Mouse (Mus musculus): ENCODE results near the gene Inpp5e.
A peak's percentile ranks its signal among the peaks of the same experiment; 100 is the strongest.
"Not testable (repeated sequence)": the region's sequence is repeated elsewhere in the genome, so short reads cannot be mapped to it uniquely, and the experiment has no call there.

The Inpp5e gene

GRCm38 (mm10) chr2:26418120-26418519 is 9.1 kb upstream of the Inpp5e start:
- DNase-seq (ENCODE audit: low read depth) = peak; percentile 67

- no peak for DNase-seq (ENCODE audit: low read depth)
Measured at GRCm38 (mm10) chr2:26417066-26417465, 8.1 kb upstream of the Inpp5e start.

- peak; percentile 79 for DNase-seq (ENCODE audit: low read depth)
Measured at GRCm38 (mm10) chr2:26410931-26411411, 2.0 kb upstream of the Inpp5e start.

GRCm38 (mm10) chr2:26410091-26410490 is 1.1 kb upstream of the Inpp5e start:
- DNase-seq (ENCODE audit: low read depth) = no peak

GRCm38 (mm10) chr2:26409362-26409761 is 359 bp upstream of the Inpp5e start:
- no peak for DNase-seq (ENCODE audit: low read depth)

- DNase-seq (ENCODE audit: low read depth) = no peak
Measured at GRCm38 (mm10) chr2:26403306-26403705, 5.7 kb downstream of the Inpp5e start.

GRCm38 (mm10) chr2:26402265-26402664 is 6.7 kb downstream of the Inpp5e start:
- no peak for DNase-seq (ENCODE audit: low read depth)

GRCm38 (mm10) chr2:26401023-26401422 is 8.0 kb downstream of the Inpp5e start:
- DNase-seq (ENCODE audit: low read depth) = no peak

- DNase-seq (ENCODE audit: low read depth) = no peak
Measured at GRCm38 (mm10) chr2:26400296-26400695, 8.7 kb downstream of the Inpp5e start.

- DNase-seq (ENCODE audit: low read depth) = no peak
Measured at GRCm38 (mm10) chr2:26399647-26400046, 9.4 kb downstream of the Inpp5e start.

GRCm38 (mm10) chr2:26398978-26399377 is 10.0 kb downstream of the Inpp5e start:
- DNase-seq (ENCODE audit: low read depth) = no peak

- no peak for DNase-seq (ENCODE audit: low read depth)
Measured at GRCm38 (mm10) chr2:26391617-26392016, 17.4 kb downstream of the Inpp5e start.

- no peak for DNase-seq (ENCODE audit: low read depth)
Measured at GRCm38 (mm10) chr2:26390954-26391353, 18.0 kb downstream of the Inpp5e start.

GRCm38 (mm10) chr2:26389154-26389690 is 19.8 kb downstream of the Inpp5e start, which contains the start of the genes Entr1 and Pmpca:
Entr1 (minus strand) TSS chr2:26389316.
Pmpca (plus strand) TSS chr2:26389339.
- peak; percentile 90 for DNase-seq (ENCODE audit: low read depth)

- no peak for DNase-seq (ENCODE audit: low read depth)
Measured at GRCm38 (mm10) chr2:26388682-26389153, 20.3 kb downstream of the Inpp5e start.

- no peak for DNase-seq (ENCODE audit: low read depth)
Measured at GRCm38 (mm10) chr2:26387713-26388112, 21.3 kb downstream of the Inpp5e start.

GRCm38 (mm10) chr2:26380871-26381270 is 28.1 kb downstream of the Inpp5e start:
- DNase-seq (ENCODE audit: low read depth) = not testable (repeated sequence)

GRCm38 (mm10) chr2:26380131-26380771 is 28.8 kb downstream of the Inpp5e start, which contains the start of gene Snapc4:
Snapc4 (minus strand) TSS chr2:26380653.
- DNase-seq (ENCODE audit: low read depth) = peak; percentile 88

- DNase-seq (ENCODE audit: low read depth) = peak; percentile 51
Measured at GRCm38 (mm10) chr2:26372396-26372795, 36.6 kb downstream of the Inpp5e start.

GRCm38 (mm10) chr2:26368572-26368971 is 40.4 kb downstream of the Inpp5e start:
- no peak for DNase-seq (ENCODE audit: low read depth)

- DNase-seq (ENCODE audit: low read depth) = no peak
Measured at GRCm38 (mm10) chr2:26367911-26368310, 41.1 kb downstream of the Inpp5e start.

GRCm38 (mm10) chr2:26364738-26365465 is 44.1 kb downstream of the Inpp5e start:
- DNase-seq (ENCODE audit: low read depth) = peak; percentile 67

GRCm38 (mm10) chr2:26363481-26363880 is 45.5 kb downstream of the Inpp5e start:
- no peak for DNase-seq (ENCODE audit: low read depth)

Measured in NIH3T3 (cell line).